Mouse (Mus musculus): ENCODE measurements around the gene Bbs2. TPM values are rescaled to one million over a fixed set of nuclear protein-coding genes. Genes with fewer than 3 reads are reported as not detected.

Gene Bbs2
- 13.0 and 16.5 TPM in 2 replicates for polyA plus RNA-seq (2015; fragmentation: Nextera tagmentation; extraction: Ambion mirVana)

GRCm38 (mm10) chr8:94098081-94098974 lies at the start of gene Bbs2:
Gene Bbs2 (minus strand): TSS chr8:94098928.

GRCm38 (mm10) chr8:94136933-94137332 lies 38.2 kb upstream of the Bbs2 start, which contains the start of gene Mt4:
Gene Mt4 (plus strand): TSS chr8:94137197.

GRCm38 (mm10) chr8:94036944-94037524 lies 61.7 kb downstream of the Bbs2 start, which contains the start of the genes Nudt21 and Ogfod1:
Gene Nudt21 (minus strand): TSS chr8:94037031.
Gene Ogfod1 (plus strand): TSS chr8:94037198.

Other genes starting within 250 kb of the Bbs2 start
- 91.0 and 94.7 TPM in 2 replicates for gene Amfr, start 86.1 kb downstream of the Bbs2 start, polyA plus RNA-seq (2015; fragmentation: Nextera tagmentation; extraction: Ambion mirVana)
- 73.3 and 85.1 TPM in 2 replicates for gene Nudt21, start 61.9 kb downstream of the Bbs2 start, polyA plus RNA-seq (2015; fragmentation: Nextera tagmentation; extraction: Ambion mirVana)
- 10.9 and 11.9 TPM in 2 replicates for gene Ogfod1, start 61.7 kb downstream of the Bbs2 start, polyA plus RNA-seq (2015; fragmentation: Nextera tagmentation; extraction: Ambion mirVana)
- not detected in 2 replicates for gene Mt4, start 38.3 kb upstream of the Bbs2 start, polyA plus RNA-seq (2015; fragmentation: Nextera tagmentation; extraction: Ambion mirVana)
- gene Mt3, start 53.7 kb upstream of the Bbs2 start, polyA plus RNA-seq (2015; fragmentation: Nextera tagmentation; extraction: Ambion mirVana): 623 and 627 TPM in 2 replicates
- gene Mt2, start 73.7 kb upstream of the Bbs2 start, polyA plus RNA-seq (2015; fragmentation: Nextera tagmentation; extraction: Ambion mirVana): 227 and 238 TPM in 2 replicates
- 869 and 1,015 TPM in 2 replicates for gene Mt1, start 80.2 kb upstream of the Bbs2 start, polyA plus RNA-seq (2015; fragmentation: Nextera tagmentation; extraction: Ambion mirVana)
- gene Nup93, start 115.6 kb upstream of the Bbs2 start, polyA plus RNA-seq (2015; fragmentation: Nextera tagmentation; extraction: Ambion mirVana): 34.2 and 36.5 TPM in 2 replicates
- gene Slc12a3, start 230.3 kb upstream of the Bbs2 start, polyA plus RNA-seq (2015; fragmentation: Nextera tagmentation; extraction: Ambion mirVana): 0.12 and 0.17 TPM in 2 replicates

Data from neural tube, postnatal 0 days (tissue).